Mouse (Mus musculus): ENCODE measurements around the gene Shisa6. TPM values are rescaled to one million over a fixed set of nuclear protein-coding genes. Genes with fewer than 3 reads are reported as not detected.
"Not testable (repeated sequence)": the region's sequence is repeated elsewhere in the genome, so short reads cannot be mapped to it uniquely, and the experiment has no call there.

The Shisa6 gene
- total RNA-seq, 2 experiments from 2014 or later: not detected

DNA sequence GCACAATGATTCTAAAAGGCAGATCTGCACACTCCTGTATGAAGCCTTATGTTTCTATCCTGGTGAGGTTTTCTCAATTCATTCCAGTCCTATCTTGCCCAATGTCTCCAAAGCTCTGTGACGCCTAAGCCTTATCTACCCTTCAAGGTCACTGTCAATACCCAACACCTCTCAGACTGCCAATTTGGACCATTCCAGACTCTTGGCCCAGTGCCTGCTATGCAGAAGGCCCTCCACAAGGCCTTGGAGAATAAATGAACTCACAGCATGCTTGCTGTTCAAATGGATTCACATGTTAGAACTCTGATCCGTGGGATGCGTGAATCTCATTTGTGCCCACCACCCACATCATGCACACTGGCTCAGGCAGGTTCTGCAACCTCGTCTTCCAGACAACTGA is 38.0 kb downstream of the Shisa6 start:
- no peak for ATAC-seq (ENCODE audit: poor library complexity, severe bottlenecking)

DNA sequence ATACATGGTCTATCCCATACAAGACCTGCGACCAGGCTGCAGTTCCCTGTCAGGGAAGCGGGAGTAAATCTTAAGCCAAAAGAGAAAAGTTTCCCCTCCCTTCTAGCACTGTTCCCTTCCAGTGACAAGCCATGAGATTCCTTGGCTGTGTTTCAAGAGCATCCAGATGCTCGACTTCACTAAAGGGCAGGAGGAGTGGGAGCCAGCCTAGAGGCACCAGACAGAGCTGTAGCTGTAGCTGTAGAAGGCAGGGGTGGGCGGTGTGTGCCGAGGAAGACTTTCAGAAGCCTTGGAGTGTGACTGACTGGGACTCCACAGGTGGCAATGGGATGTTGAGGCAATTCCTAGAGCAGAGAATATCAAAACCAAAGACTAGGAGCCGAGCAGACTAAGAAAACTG is 43.3 kb downstream of the Shisa6 start:
- ATAC-seq (ENCODE audit: poor library complexity, severe bottlenecking): no peak

GRCm38 (mm10) chr11:66442631-66443030 is 83.1 kb downstream of the Shisa6 start:
- no peak for ATAC-seq (ENCODE audit: poor library complexity, severe bottlenecking)

- ATAC-seq (ENCODE audit: poor library complexity, severe bottlenecking): no peak
These were observed 99.6 kb downstream of the Shisa6 start for GRCm38 (mm10) chr11:66426129-66426528.

DNA sequence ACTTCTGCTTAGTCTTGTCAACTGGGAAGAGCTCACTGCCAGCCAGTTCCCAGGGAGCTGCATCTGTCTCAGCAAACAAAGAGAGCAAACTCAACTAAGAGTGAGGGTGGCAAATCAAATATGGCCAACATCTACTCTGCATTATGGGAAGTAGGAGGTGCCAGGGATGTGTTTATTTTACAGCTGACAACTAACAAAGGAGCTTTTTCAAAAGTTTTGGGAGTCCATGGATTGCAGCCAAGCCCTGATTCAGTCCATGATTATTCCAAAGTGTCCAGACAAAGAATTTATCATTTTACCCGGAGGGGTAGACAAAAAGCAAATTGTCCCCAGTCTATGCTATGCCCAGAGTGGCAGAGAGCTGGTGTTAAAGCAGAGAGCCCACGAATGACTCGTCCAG is 107.5 kb downstream of the Shisa6 start:
- ATAC-seq (ENCODE audit: poor library complexity, severe bottlenecking): no peak

DNA sequence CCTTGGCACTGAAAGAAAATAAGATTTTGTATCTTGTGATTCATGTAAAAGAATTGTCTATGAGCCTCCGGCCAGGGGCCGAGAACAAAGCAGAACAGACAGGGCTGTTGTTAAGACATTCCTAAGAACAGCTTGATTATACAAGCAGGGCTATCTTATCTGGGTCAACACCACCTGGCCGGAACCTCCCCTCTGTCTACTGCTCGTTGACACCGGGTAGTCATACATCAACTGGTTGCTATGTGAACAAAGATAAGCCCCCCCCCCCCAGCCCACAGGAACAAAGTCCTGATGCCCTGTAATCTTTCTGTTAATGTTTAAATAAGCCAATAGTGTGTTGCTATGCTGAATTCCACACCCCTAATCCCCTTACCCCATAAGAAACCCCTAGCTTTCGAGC is 117.0 kb downstream of the Shisa6 start:
- not testable (repeated sequence) for ATAC-seq (ENCODE audit: poor library complexity, severe bottlenecking)

GRCm38 (mm10) chr11:66400036-66400435 is 125.7 kb downstream of the Shisa6 start:
- ATAC-seq (ENCODE audit: poor library complexity, severe bottlenecking): no peak

DNA sequence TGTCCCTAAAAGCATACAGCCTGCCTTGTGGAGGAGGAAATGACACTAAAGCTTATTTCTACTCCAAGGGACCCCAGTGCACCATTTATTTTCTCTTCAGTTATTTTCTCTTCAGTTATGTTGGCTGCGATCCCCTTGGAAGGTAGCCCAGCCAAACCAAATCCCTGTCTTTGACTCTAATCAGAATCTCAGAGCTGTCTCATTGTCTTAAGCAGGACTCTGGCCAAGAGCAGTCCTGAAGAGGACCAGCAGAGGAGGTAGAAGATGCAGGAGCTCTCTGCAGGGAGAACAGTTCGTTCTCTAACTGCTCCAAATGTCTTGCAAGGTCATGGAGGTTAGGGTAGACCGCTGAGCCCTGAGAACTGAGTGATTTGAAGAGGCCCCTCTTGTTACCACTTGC is 138.2 kb downstream of the Shisa6 start:
- ATAC-seq (ENCODE audit: poor library complexity, severe bottlenecking): no peak

DNA sequence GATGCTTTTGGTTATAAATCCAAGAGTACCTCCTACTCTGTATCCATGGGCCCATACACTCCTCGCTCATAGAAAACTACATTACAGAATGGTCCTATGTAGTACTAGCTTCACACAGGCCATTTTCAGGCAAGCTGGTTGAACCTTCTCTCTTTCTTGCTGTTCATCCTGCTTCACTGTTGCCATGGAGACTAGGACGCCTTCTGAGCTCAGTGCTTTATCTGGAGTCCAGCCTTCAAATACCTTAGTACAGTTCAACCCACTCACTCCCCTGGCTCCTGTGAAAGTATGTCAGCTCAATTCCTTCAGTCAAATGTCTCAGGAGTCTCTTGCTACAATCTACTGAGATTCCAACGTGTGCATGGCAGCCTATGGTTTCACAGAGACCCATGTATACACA is 154.0 kb downstream of the Shisa6 start:
- no peak for ATAC-seq (ENCODE audit: poor library complexity, severe bottlenecking)

GRCm38 (mm10) chr11:66369764-66370163 is 156.0 kb downstream of the Shisa6 start:
- no peak for ATAC-seq (ENCODE audit: poor library complexity, severe bottlenecking)

DNA sequence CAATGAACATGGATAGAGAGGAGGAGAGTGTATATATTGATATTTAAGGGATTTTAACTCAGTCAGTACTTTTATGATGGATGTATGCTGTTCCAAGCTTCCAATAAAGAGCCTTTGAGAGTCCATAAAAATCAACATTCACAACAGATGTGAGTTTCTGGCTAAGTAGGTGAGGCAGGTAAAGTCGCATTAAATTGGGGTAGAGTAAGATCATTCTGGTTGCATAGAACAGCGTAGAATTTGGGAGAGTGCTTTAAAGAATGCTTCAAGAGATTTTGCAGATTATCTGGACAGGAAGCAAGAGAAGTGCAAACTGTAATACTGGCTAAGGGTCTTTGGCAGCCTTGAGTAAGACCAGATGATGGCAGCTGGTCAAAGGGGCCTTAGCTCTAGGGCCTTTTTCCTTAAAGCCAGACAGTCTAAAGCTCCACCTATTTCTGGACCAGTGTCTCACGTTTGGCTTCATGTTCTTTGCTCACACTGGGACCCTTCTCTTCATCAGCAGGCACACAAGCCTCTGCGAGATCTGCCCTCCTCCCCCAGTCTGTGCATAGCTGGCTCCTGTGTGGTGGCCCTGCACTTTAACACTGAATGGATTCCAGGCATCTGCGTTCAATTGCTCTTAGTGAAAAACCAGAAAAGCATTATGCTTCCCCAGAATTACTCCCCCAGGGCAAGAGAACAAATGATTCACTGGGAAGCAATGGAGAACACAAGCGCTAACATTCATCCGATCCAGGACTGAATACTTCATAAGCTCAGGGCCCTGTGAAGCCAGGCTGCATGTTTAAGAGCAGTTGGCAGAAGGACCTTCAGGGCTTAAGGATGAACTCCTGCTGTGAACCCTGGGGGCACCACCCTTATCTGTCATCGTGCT is 158.7 kb downstream of the Shisa6 start:
- ATAC-seq (ENCODE audit: poor library complexity, severe bottlenecking): no peak

GRCm38 (mm10) chr11:66359811-66360210 is 166.0 kb downstream of the Shisa6 start:
- no peak for ATAC-seq (ENCODE audit: poor library complexity, severe bottlenecking)

GRCm38 (mm10) chr11:66344822-66345221 is 180.9 kb downstream of the Shisa6 start:
- no peak for ATAC-seq (ENCODE audit: poor library complexity, severe bottlenecking)

GRCm38 (mm10) chr11:66336313-66336712 is 189.5 kb downstream of the Shisa6 start:
- ATAC-seq (ENCODE audit: poor library complexity, severe bottlenecking): no peak

- no peak for ATAC-seq (ENCODE audit: poor library complexity, severe bottlenecking)
These were observed 213.0 kb downstream of the Shisa6 start for GRCm38 (mm10) chr11:66312764-66313163.

- no peak for ATAC-seq (ENCODE audit: poor library complexity, severe bottlenecking)
These were observed 221.4 kb downstream of the Shisa6 start for GRCm38 (mm10) chr11:66304396-66304795.

GRCm38 (mm10) chr11:66274707-66275081 is 251.1 kb downstream of the Shisa6 start:
- no peak for ATAC-seq (ENCODE audit: poor library complexity, severe bottlenecking)

DNA sequence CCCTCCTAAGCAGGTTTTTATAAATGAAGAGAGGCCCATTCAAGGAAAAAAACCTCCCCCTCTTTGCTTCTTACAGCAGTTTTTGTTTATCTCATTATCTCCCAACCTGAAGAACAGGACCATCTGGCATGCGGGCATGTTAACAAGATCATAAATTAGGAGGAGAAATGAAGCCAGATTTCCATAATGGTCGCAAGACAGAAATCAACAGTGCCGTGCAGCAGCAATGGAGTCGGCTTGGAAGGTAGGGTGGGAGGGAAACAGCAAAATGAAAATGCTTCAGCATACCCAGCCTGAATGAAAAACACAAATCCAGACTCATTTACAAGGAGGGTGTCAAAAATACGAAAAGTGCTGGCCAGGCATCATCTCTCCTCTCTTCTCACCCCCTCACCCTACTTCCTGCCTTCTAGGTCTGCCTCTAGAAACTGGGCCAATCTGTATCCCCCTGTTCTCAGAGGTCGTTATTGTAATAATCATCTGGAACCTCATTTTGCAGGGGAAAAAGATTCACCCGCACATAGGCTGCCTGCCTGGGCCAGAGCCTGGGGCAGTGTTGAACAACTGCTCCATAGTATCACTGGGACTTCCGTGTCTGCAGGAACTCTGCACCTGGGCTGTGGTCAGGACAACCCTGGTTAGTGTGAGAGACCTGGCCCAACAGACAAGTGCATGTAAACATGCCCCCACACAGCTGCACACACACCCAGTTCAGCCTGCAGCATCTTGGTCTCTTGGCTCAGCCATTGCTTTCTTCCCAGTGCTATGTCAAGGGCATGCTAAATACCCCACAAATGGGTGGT is 251.7 kb downstream of the Shisa6 start:
- ATAC-seq (ENCODE audit: poor library complexity, severe bottlenecking): no peak

DNA sequence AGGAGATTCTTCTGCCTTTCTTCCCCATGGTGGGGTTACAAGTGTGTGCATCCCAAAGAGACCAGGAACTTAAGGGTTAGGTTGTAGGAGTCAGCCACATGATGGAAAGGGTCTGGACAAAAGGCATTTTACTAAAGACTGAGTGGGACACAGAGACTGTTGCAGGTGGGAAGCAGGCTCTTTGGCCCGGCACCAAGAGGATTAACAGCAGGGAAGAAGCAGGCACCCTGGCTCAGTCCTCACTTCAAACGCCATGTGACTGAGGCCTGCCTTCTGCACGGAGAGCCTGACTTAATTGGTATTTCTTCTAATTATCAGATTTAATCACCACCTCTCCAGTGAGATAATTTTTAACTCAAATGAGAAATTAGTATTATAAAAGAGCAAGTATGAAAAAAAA is 258.7 kb downstream of the Shisa6 start:
- ATAC-seq (ENCODE audit: poor library complexity, severe bottlenecking): no peak

DNA sequence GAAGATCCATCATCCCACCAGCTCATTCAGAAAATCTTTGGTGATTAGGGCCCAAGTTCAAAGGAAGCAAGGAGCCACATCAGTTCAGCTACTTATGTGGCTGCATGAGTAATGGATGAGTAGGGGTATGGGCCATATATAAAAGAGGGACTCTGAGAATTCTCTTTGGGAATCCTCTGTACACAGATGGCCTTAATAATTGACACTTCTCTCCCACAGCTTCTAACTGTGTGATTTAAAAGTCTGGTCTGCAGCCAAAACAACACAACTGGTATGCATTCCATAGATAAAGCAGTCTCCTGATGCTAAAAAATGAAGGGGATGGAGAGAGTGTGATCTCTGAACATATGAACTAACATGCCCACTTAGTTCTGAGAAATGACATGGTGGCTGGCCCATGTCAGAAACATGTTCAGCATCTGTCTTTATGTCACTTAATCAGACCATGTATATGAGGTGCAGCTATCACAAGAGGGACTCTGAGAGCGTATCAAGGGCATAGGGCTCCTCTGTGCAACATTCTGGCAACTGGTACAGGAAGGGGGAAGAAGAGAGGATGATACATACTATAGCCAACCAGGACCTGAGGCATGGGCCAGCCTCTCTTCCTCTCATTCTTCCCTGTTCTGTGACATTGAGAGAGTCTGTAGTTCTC is 260.3 kb downstream of the Shisa6 start:
- no peak for ATAC-seq (ENCODE audit: poor library complexity, severe bottlenecking)

DNA sequence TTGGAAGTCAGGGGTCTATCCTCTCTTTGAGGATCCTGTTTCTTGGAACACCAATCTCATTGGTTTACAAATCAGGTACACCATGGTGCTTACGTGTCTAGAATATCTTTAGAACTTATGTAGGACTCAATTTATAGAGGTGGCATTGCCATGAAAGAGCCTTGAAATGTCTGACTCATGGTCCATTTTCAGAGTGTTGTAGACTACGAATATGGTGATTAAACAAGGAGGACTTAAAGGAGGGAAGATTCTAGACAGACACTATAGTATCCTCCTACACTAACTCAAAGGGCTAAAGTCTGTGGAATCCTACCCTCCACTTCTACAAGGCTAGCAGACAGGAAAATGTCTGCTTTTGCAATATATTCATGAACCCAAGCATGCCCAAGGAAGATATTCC is 265.6 kb downstream of the Shisa6 start:
- ATAC-seq (ENCODE audit: poor library complexity, severe bottlenecking): no peak

- no peak for ATAC-seq (ENCODE audit: poor library complexity, severe bottlenecking)
These were observed 266.9 kb downstream of the Shisa6 start for GRCm38 (mm10) chr11:66258851-66259250.
